Mouse (Mus musculus): ENCODE data around the gene Nckap5. TPM values are rescaled to one million over a fixed set of nuclear protein-coding genes. Genes with fewer than 3 reads are reported as not detected.

Nckap5 gene
- total and polyA plus RNA-seq, 3 experiments: not detected

DNA sequence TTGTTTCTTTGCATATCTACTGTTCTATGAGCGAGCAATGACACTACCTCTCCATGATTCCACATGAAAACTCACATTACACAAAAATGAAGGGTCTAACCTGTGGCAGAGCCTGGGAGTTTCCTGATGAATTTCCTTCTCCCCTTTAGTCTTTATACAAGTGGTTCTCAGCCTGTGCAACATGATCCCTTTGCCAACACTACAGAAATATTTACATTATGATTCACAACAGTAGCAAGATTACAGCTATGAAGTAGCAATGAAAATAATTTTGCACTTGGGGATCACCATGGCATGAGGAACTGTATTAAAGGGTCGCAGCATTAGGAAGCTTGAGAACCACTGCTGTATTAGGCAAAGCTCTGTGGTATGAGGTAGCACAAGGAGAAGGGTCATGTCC, 191.1 kb downstream of the Nckap5 start:
- Histone ChIP-seq H3K9ac (ENCODE audit: control insufficient read depth, low read depth, low read length, poor library complexity, severe bottlenecking) (no peak overlapping the region), H3K9me3 (replicated peaks; ENCODE audit: insufficient read depth, low read length) (no peaks in the 10 kb centered on the region), H3K27me3 (ENCODE audit: control insufficient read depth in 1 of 2, insufficient read depth in 2 of 2, low read length in 2 of 2) (no peaks in the 10 kb centered on the region), H3K36me3 (ENCODE audit: control insufficient read depth in 1 of 2, insufficient read depth in 2 of 2, low read length in 2 of 2) (no peaks in the 10 kb centered on the region), H3K27ac (ENCODE audit: control insufficient read depth, low read depth, low read length) (no peak overlapping the region), H3K4me1 (ENCODE audit: control insufficient read depth in 1 of 2, insufficient read depth in 2 of 2, low read length in 2 of 2) (no peaks in the 10 kb centered on the region), H3K4me3 (ENCODE audit: control insufficient read depth in 1 of 2, insufficient read depth in 1 of 2, low read depth in 2 of 2, low read length in 2 of 2) (no peak overlapping the region), H3K79me2 (ENCODE audit: control insufficient read depth, insufficient read depth, low read length, poor library complexity) (no peaks in the 10 kb centered on the region)
- DNase-seq (ENCODE audit: low read depth, low spot score): no peak
- TF ChIP-seq NELFE (IDR thresholded peaks at IDR 0.05; ENCODE audit: low read depth, low read length) (no peak), GATA1 (IDR thresholded peaks at IDR 0.05; ENCODE audit: low read depth, low read length) (no peak), BHLHE40 (IDR thresholded peaks at IDR 0.05; ENCODE audit: borderline replicate concordance, low read depth, low read length) (no peak), EP300 (IDR thresholded peaks at IDR 0.05; ENCODE audit: low read depth in 1 of 2, low read length in 2 of 2) (no peak), POLR2A (IDR thresholded peaks at IDR 0.05; ENCODE audit: control insufficient read depth in 1 of 2, insufficient read depth in 1 of 2, low read depth in 1 of 2, low read length in 2 of 2, poor library complexity in 1 of 2) (no peak), E2F4 (IDR thresholded peaks at IDR 0.05; ENCODE audit: borderline replicate concordance, low read depth, low read length) (no peak), GABPA (IDR thresholded peaks at IDR 0.05; ENCODE audit: low read depth, low read length) (no peak), CHD2 (IDR thresholded peaks at IDR 0.05; ENCODE audit: low read length) (no peak), KAT2A (conservative IDR thresholded peaks at IDR 0.05; ENCODE audit: low read depth, low read length) (no peak)

DNA sequence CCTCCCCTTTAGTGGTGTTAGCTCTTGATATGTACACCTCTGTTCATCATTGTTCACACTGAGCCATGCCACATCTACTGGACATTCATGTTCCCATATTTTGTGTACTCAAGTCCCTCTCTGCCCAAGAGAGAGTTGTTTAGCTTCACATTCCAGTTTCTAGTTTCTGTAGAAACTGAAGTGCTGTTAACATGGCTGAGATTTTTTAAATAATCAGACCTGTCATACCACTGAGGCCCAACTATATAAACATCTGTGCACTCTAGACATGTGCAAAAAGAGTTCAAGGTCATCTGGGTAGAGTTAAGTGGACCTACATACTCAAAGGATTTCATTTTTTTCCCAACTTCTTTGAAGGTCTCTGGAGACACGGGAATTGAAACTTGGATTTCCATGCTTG, 193.1 kb downstream of the Nckap5 start:
- no peak overlapping the region for H3K27ac ChIP-seq (ENCODE audit: control insufficient read depth, low read depth, low read length)
- no peaks in the 10 kb centered on the region for H3K9me3 ChIP-seq (replicated peaks; ENCODE audit: insufficient read depth, low read length)
- no peaks in the 10 kb centered on the region for H3K36me3 ChIP-seq (ENCODE audit: control insufficient read depth in 1 of 2, insufficient read depth in 2 of 2, low read length in 2 of 2)
- H3K4me3 ChIP-seq (ENCODE audit: control insufficient read depth in 1 of 2, insufficient read depth in 1 of 2, low read depth in 2 of 2, low read length in 2 of 2): no peak overlapping the region
- no peaks in the 10 kb centered on the region for H3K79me2 ChIP-seq (ENCODE audit: control insufficient read depth, insufficient read depth, low read length, poor library complexity)
- H3K27me3 ChIP-seq (ENCODE audit: control insufficient read depth in 1 of 2, insufficient read depth in 2 of 2, low read length in 2 of 2): no peaks in the 10 kb centered on the region
- DNase-seq (ENCODE audit: low read depth, low spot score): no peak
- no peak overlapping the region for H3K9ac ChIP-seq (ENCODE audit: control insufficient read depth, low read depth, low read length, poor library complexity, severe bottlenecking)
- no peaks in the 10 kb centered on the region for H3K4me1 ChIP-seq (ENCODE audit: control insufficient read depth in 1 of 2, insufficient read depth in 2 of 2, low read length in 2 of 2)
- TF ChIP-seq MAFK (IDR thresholded peaks at IDR 0.05; ENCODE audit: borderline replicate concordance, low read depth, low read length) (no peak), BHLHE40 (IDR thresholded peaks at IDR 0.05; ENCODE audit: borderline replicate concordance, low read depth, low read length) (no peak), ZMIZ1 (IDR thresholded peaks at IDR 0.05; ENCODE audit: low read depth, low read length) (no peak), RAD21 (IDR thresholded peaks at IDR 0.05; ENCODE audit: low read depth, low read length) (no peak), ZC3H11A (IDR thresholded peaks at IDR 0.05; ENCODE audit: low read depth, low read length) (no peak), UBTF (IDR thresholded peaks at IDR 0.05; ENCODE audit: borderline replicate concordance, insufficient read depth, low read depth, low read length) (no peak), KAT2A (conservative IDR thresholded peaks at IDR 0.05; ENCODE audit: low read depth, low read length) (no peak), RCOR1 (IDR thresholded peaks at IDR 0.05; ENCODE audit: low read depth, low read length) (no peak), GABPA (IDR thresholded peaks at IDR 0.05; ENCODE audit: low read depth, low read length) (no peak), MXI1 (IDR thresholded peaks at IDR 0.05; ENCODE audit: low read depth, low read length) (no peak), MAZ (IDR thresholded peaks at IDR 0.05; ENCODE audit: low read depth, low read length) (no peak), TCF12 (IDR thresholded peaks at IDR 0.05; ENCODE audit: low read depth, low read length) (no peak), TAL1 (IDR thresholded peaks at IDR 0.05; ENCODE audit: low read length) (no peak), MYB (IDR thresholded peaks at IDR 0.05; ENCODE audit: low read depth, low read length) (no peak), MEF2A (IDR thresholded peaks at IDR 0.05; ENCODE audit: extremely low read depth, insufficient replicate concordance, low read depth, low read length, poor library complexity, severe bottlenecking) (no peak), CTCF (IDR thresholded peaks at IDR 0.05 in 2 of 3, conservative IDR thresholded peaks at IDR 0.05 in 1 of 3; ENCODE audit: control insufficient read depth in 1 of 3, insufficient read depth in 1 of 3, low read depth in 2 of 3, low read length in 3 of 3, poor library complexity in 1 of 3, severe bottlenecking in 1 of 3) (no peak), ELF1 (IDR thresholded peaks at IDR 0.05; ENCODE audit: low read depth, low read length) (no peak), CHD1 (IDR thresholded peaks at IDR 0.05; ENCODE audit: low read depth, low read length) (no peak)

Measured in MEL (cell line).